Mouse (Mus musculus): ENCODE data around the gene Sp2.
A peak's percentile ranks its signal among the peaks of the same experiment; 100 is the strongest.

The Sp2 gene

DNA sequence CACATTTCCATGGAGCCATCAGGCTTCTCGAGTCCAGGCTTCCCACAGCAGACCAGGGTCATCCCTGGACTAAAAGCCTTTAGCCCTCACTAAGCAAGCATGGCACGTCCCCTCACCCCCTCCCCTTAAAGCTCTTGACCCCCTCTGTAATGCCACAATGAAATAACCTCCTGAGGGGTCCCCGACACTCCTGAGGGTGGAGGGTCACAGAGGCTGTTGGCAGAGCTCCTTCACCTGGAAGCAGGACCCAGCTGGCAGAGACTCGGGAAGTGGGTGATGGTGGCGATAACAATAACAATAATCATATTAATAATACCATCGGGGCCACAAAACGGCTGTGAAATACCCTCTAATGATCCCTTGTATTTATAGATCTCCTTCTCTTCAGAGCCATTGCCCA is at the start of gene Sp2:
TSS of gene Sp2 (minus strand) at position 101 of the 400 bp plus-strand sequence.
- no peak for DNase-seq (ENCODE audit: low read depth, low spot score)

DNA sequence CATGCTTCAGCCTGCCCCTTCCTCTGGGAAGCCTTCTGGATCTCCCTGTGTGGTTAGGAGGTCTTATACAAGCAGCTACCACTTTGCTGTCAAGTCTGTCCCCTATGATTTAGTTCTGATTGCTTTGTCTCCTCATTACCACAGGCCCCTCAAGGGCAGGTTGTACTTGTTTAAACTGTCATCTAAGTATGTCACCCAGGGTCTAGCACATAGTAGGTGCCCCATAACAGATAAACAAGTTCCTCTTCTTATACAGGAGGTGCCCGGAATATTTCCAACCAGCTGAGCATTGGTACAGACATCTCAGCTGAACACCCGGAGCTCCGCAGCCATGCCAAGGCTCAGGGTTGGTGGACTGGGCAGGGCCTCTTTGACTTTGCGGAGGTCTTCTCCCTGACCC is 49.7 kb upstream of the Sp2 start:
- no peak for DNase-seq (ENCODE audit: low read depth, low spot score)

DNA sequence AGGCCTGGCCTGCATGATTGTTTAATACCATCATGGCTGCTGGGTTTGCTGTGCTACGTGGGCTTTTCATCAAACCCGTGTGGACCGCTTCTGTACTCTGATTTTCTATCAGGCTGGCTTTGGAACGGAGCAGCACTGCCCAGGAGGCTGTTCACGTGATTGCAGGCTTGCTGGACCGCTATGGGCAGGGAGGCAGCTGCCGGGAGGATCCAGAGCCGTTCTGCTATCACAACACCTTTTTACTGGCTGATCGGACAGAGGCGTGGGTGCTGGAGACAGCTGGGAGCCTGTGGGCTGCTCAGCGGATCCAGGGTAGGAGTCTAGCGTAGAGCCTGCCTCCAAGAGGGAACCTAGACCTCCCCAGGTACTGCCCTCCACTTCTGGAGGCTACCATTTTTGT is 49.2 kb upstream of the Sp2 start:
- no peak for DNase-seq (ENCODE audit: low read depth, low spot score)

DNA sequence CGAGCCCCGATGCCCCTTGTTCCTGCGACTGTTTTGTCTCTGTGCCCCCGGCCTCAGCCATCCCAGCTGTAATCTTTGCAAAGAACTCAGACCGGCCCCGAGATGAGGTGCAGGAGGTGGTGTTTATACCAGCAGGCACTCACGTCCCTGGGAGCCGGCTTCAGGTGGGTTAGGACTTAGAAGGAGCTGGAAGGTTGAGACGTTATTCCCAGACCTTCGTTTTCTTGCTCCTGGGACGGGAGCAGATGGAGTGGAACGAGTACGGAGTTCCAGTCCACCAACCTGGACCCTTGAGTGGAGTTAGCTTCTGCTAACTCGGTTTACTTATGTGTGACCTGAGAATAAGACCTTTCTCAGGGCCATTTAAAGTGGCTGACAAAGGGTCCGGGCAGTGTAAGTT is 47.7 kb upstream of the Sp2 start:
- no peak for DNase-seq (ENCODE audit: low read depth, low spot score)

DNA sequence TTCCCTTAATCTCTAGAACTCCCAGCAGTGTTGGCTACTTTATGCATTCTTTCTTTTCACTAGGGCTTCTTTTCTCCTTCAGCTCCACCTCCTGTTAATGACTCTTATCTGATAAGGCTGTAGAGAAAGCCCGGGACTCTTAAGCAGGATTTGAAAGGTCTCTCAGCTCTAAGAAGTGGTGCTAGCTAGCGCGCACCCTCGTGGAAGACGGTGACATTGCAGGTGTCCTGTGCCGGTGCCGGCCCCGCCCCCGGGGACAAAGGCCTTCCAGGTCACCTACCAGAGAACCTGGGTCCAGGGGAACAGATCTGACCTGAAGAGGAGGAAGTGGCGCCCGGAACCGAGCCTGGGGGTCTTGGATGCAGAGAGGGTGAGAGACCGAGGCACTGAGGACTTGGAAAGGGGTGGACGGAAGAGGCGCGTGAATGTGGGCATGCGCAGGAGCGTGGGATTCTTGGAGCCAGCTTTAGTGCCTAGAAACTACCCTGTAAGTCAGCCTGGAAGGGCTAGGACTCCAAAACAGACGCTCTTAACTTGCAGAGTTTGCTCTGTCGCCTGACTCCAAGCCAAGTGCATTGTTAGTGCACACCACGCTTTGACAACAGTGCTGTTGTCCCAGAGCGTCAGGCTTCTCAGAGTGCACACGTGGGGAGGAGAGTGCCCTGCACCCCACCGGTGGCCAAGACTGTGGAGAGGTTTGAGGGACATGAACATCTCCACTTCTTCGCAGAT is 47.1 kb upstream of the Sp2 start, which contains the start of gene Scrn2:
TSS of gene Scrn2 (plus strand) at position 253 of the 732 bp plus-strand sequence.
- peak; percentile 87 for DNase-seq (ENCODE audit: low read depth, low spot score)

DNA sequence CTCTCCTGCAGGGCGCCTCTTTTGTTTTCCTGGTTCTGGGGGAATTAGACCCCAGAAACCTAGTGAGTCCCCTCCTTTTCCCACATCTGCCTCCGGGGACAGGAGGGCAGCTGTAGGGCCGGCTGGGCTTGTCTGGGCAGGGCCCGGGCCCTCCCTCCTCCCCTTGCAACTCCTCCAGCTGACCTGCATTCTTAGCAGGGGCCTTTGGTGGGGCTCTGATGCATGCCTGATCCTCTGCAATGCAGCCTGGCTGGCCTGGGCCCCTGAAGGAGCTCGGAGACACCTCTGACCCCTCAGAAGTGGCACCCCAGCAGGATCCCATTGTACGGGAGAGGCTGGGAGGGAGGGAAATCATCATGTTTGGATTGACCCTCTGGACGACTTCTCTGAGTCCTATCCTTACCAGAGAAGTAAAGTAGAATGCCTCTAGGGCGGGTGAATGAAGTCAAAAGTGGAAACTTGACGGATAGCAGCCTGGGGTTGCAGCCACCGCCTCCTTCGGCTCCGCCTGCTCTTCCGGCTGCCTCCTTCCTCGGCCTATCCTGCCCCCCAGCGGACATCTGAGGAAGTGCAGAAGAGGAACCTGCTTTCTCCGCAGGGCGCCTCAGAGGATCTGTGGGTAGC is 43.1 kb upstream of the Sp2 start:
- DNase-seq (ENCODE audit: low read depth, low spot score) = peak; percentile 91

DNA sequence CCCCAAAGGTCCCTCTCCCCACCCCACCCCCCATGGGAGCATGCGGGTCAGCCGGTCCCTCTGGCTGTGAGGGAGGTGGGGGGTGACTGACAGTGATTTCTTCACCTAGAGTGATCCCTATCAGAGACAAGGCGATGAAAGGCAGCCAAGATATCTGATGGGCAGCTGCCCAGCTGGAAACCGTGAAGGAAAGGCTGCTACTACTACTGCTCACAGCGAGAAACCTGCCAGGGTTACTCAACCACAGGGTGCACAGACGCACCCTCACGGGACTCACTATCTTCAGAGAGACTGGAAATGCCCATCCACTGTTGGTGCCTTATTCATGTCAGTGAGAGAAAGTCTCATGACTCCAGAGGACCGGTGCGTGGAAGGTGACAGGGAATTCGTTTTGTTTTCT is 42.2 kb upstream of the Sp2 start:
- DNase-seq (ENCODE audit: low read depth, low spot score) = no peak

DNA sequence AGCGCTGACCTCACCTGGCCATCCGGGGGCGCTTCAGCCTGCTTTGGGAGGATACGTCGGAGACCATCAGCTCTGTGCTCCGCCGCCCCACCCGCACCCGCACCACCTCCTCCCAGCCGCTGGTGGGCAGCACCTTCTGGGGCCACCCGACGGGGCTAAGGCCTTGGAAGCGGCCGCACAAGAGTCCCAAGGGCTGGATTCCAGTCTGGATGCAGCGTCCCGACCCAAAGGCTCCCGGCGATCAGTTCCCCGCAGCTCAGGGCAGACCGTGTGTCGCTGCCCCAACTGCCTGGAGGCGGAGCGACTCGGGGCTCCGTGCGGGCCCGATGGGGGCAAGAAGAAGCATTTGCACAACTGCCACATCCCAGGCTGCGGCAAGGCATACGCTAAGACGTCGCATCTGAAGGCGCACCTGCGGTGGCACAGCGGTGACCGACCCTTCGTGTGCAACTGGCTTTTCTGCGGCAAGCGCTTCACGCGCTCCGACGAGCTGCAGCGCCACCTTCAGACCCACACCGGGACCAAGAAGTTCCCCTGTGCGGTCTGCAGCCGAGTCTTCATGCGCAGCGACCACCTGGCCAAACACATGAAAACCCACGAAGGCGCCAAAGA is 39.2 kb upstream of the Sp2 start:
- DNase-seq (ENCODE audit: low read depth, low spot score) = peak; percentile 79

DNA sequence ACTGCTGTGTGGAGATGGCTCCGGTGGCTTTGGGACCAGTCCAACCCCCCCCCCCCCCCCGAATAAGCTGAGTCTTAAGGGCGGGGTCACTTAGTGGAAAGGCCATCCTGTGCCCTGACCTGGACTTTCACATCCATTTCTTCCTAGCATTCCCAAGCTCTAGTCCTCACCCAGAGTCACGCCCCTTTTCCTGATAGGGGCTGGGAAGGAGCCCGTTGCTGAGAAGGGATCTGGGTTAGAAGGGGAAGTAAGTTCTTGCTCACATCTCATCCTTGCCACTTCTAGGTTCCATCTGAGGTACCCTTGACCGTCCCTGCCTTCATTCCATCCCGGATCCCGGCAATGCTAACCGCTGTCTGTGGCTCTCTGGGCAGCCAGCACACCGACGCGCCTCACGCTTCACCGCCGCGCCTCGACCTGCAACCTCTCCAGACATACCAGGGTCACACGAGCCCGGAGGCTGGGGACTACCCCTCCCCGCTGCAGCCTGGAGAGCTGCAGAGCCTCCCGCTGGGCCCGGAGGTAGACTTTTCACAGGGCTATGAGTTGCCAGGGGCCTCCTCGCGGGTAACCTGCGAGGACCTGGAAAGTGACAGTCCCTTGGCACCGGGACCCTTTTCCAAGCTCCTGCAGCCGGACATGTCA is 38.5 kb upstream of the Sp2 start:
- no peak for DNase-seq (ENCODE audit: low read depth, low spot score)

DNA sequence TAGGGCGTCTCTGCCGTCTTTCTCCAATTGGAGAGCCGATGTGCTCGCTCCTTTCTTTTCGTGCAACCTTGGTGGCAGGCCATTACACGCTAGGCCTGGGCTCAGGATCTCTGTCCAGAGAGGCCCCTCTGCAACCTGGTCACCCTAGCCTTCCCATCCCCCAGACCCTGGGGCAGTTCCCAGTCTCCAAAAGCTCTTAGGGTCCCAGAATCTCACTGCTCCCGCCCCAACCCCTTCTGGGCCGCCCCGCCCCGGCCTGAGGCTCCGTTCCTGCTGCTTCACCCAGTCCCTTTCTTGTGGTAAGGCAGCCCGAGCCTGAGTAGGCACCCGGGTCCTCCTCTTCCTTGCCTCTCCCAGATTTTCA is 36.6 kb upstream of the Sp2 start:
- no peak for DNase-seq (ENCODE audit: low read depth, low spot score)

DNA sequence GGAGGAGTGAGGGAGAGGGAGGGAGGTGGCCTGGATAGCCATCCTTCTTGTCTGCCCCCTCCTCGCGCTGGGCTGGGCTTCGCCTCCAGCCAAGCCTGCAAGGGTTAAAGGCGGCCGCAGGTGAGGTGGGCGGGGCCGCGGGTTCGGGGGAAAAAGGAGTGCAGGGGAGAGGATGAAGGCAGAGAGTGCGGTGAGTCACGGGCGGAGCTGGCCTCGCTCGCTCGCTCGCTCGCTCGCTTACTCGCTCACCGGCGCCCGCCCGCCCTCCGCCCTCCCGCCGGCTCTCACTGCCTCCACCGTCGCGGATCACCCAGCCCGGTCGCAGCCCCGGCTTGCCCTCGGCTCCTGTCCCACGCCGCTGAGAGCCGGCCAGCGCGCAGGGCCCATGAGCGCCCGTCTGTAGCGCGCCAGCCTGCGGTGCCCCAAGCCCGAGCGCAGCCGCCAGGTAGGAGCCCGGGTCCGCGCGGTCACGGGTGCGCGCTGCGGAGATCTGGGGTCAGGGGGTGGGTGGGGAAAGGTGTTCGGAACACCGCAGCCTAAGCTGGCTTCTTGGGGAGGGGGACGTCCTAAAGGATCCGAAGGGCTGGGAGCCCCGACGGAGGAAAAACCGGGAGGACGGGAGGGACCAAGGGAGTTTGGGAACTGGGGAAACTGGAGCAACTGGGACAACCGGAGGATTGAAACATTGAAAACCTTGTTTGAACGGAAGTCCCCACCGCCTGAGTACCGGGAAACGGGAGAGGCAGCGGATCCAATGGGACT is 36.0 kb upstream of the Sp2 start:
- no peak for DNase-seq (ENCODE audit: low read depth, low spot score)

DNA sequence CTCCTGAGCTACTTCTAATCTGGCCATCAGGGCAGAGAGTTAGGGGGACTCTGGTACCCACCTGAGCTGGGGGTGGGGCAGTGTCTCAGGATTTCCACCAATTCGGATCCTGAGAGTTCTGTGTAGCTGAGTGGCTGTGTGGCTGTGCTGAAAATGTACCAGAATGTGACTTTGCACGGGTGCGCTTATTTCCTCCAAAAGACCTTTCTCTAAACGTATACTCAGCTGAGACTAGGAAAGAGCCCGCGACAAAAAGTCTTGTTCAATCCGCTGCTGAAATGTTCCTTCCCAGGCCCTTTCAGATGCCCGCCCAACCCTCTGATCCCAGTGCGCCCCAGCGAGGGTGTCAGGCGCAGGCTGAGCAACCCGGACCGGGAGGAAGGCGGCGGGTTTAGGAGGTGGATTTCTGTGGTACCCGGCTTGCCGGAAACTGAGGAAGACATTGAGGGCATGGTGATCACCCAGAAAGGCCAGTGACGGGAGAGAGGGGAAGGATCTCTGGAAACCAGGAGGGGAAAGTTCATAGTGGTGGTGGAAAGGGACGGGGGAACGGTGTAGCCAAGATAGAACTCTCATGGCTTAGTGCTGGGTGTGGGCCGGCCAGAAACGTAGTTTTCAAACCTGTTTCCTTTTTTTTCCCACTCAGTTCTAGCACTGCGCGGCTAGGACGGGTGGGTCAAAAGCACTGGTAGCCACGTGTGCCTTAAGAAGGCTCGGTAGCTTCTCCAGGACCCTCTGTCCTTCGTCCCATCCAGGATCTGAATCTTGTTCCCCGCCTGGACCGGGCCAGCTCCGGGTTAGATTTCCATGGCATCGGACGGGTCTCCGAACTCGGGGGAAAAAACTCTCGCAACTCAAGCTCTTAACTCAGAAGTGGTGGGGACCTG is 35.2 kb upstream of the Sp2 start:
- no peak for DNase-seq (ENCODE audit: low read depth, low spot score)

DNA sequence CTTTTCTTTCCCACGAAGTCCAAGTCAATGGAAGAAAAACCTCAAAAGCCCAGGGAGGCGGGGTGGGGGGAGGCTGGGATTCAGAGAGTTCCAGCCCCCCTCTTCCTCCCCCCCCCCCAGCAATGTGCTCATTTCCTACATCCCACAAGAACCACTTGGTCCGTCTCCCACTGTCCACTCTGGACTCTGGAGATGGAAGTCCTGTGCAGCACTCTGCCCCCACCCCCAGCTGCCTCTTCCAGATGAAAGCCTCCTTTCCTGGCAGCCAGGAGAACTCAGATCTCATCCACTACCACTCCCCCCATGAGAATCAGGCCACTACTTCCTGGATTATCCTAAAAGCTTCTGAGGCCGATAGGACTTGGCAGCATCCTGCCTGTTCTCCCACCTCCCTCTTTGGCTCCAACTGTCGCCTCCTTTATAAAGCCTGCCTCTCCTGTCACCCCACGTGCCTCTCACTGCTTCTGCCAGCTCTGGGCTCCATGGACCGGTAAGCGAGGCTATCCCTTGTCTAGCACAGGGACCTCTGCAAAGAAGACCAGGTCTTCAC is 30.4 kb upstream of the Sp2 start, which contains the start of gene Sp6:
TSS of gene Sp6 (plus strand) at position 274 of the 550 bp plus-strand sequence.
- DNase-seq (ENCODE audit: low read depth, low spot score) = no peak

DNA sequence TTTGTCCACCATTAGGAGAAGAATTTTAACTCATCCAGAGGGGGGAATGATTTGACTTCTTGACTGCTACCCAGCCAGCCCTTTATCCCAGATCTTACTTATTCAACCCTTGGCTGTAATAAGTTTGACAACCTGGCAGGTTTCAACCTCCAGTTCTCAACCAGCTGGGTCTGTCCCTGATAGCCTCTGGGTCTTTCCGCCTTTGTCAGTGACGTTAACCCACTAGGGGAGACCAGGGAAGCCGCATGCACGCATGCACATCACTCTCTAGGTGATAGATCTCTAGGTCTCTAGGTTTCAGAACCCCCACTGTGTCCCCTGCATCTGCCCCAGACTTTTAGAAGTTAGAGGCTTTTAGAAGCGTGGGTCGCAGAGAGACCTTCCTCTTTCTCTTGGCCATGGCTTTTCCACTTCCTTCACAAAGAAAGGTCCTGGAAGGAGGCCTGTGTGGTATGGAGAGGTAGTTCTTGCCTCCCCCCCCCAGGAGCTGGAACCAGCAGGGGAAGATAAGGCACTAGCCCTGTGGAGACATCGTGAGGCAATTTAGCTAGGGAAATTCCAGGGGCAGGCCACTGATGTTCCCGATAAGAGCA is 26.5 kb upstream of the Sp2 start:
- no peak for DNase-seq (ENCODE audit: low read depth, low spot score)

DNA sequence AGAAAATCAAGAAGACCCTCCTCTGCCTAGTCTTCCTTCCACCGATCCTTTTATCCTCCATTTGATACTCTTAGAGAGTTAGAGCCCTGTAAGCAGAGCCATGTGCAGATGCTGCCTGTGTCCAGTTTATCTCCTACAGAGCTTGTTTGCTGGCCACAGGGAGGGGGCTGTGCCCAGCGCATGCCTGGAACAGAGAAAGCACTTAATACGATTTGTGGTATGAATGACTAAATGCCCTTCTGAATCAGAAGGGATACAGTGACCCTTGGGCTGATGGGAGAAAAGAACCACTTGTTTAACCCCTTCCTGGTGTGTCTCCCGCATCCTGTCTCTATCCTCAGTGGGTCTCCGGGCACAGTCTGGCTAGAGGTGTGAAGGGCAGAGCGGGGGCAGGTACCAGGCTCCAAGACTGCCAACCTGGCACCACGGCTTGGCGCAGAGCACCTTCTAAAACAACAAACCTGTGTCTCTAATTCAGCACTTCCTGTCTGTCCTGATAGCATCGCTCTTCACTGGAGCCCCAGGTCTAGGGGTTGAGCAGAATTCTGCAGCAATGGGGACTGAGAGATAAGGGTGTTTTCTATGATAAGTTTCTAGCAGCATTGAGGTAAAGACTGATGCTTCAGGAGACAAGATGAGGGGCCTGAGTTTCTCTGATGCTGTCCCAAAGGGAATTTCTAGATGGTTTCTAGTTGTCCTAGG is 24.5 kb upstream of the Sp2 start:
- DNase-seq (ENCODE audit: low read depth, low spot score) = no peak

DNA sequence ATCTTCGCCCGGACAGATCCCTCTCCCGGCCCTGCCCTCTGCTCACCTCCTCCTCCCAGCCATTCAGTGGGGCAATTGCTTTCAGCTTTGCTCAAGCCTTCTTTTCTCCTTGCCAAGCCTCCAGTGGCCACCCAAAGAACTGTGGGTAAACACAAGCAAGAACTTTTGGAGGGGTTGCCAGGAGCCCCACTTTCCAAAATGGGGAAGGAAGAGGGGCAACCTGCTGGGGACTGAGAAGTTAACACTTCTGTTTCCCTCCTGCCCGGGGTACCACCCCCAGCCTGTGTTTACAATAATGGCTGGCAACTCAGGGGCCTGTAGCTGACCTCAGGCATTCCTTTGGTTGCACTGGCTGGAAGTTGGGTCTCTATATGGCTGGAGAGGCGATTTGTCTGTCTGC is 20.4 kb upstream of the Sp2 start:
- DNase-seq (ENCODE audit: low read depth, low spot score) = no peak

DNA sequence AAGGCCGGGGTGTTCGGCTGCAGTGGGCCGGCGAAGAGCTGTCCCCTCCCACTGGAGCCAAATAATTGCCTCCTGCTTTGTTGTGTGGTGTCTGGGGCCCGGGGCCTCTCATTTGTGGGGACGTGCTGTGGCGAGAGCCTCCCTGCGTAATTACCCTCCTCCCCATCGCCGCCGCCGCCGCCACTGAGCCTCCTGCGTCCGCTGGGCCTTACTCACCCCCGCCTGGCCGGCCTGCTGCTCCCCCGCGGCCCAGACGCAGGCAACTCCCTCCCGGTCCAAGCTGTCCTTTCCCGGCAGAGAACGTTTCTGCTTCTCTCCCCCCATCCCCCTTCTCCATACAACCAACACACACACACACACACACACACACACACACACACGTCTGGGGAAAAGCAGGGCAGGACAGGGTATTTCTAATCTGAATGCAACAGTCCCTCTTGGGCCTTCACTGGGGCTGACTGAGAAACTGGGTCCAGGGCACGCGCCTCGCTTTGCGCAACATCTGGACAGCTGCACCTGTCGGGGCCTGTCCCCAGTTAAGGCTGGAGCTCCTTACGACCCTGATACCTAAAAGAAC is 14.7 kb upstream of the Sp2 start:
- no peak for DNase-seq (ENCODE audit: low read depth, low spot score)

DNA sequence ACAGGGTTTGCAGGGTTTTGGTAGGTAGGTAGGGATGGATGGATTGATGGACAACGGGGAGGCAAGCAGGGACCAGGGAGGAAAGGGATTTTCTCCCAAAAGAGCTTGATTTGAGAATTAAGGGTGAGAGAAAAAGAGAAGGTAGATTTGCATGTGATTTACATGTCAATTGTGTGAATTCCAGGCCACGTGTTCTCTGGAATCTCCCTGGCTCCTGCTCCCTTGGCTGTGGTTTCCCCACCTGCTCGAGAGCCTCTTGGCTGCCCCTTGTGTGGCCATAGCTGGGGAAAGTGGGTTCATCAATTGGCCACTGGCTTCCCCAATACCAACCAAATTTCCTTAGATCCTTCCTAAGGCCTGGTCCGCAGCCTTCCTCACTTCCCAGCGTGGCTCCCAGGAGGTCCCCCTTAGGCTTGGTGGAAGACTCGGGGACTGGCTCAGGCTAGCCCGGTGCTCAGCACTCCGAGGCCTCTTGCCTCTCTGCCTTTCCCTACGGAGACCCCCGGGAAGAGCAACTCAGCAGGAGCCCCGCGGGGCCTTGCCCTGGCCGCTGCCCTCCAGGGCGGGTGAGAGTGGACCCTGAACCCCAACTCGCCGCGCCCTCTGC is 14.1 kb upstream of the Sp2 start:
- no peak for DNase-seq (ENCODE audit: low read depth, low spot score)

Data from forelimb bud, embryonic 11.5 days (tissue).